Mouse (Mus musculus) embryo, embryonic 11 days (tissue): Measurements from ENCODE around the gene Zfp940.

Source experiments
- DNase-seq: peaks from one replicate; pipeline ENCODE4 v3.0.0-alpha.2; 2015

The Zfp940 gene

GRCm38 (mm10) chr7:29807046-29807445 is 46.4 kb downstream of the Zfp940 start:
- DNase-seq, result no peak

DNA sequence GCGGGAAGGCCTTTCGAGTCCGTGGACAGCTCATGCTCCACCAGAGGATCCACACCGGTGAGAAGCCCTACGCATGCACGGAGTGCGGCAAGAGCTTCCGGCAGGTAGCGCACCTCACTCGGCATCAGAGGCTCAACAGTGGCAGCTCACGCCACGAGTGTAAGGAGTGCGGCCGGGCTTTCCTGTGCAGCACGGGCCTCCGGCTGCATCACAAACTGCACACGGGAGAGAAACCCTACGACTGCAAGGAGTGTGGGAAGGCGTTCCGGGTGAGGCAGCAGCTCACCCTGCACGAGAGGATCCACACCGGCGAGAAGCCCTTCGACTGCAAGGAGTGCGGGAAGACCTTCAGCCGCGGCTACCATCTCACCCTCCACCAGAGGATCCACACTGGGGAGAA is 60.6 kb downstream of the Zfp940 start:
- no peak for DNase-seq

DNA sequence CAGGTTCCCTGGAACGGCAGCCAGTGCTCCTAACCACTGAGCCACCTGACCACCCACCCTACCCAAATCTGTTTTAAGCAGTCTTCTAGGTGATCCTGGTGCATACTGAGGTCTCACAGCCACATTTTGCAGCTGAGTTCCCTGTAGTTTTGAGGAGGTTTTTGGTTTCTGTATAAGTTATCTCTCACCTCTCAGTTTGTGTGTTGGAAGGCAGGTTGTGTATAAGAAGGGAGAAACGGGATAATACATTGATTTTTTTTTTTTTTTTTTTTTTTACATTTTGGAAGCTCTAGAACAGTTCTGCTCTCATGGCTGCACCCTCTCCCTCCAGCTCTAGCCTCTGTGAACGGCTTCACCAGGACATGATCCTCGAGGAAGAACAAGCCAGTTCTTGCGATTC is 67.6 kb downstream of the Zfp940 start:
- no peak for DNase-seq

- DNase-seq, result peak; percentile 5
These were observed 68.4 kb downstream of the Zfp940 start for GRCm38 (mm10) chr7:29785023-29785422.

GRCm38 (mm10) chr7:29783871-29784551 is 69.5 kb downstream of the Zfp940 start, which contains the start of gene Zfp30:
Zfp30 (plus strand) TSS chr7:29783998.
- peak; percentile 94 for DNase-seq
